Mouse (Mus musculus): ENCODE measurements at regions not wholly inside any gene's neighbourhood (a gene's known extent, or its start where the extent isn't known, plus 50 kb on each side); places are given as distances from the start of the nearest gene placed in this dataset.

DNA sequence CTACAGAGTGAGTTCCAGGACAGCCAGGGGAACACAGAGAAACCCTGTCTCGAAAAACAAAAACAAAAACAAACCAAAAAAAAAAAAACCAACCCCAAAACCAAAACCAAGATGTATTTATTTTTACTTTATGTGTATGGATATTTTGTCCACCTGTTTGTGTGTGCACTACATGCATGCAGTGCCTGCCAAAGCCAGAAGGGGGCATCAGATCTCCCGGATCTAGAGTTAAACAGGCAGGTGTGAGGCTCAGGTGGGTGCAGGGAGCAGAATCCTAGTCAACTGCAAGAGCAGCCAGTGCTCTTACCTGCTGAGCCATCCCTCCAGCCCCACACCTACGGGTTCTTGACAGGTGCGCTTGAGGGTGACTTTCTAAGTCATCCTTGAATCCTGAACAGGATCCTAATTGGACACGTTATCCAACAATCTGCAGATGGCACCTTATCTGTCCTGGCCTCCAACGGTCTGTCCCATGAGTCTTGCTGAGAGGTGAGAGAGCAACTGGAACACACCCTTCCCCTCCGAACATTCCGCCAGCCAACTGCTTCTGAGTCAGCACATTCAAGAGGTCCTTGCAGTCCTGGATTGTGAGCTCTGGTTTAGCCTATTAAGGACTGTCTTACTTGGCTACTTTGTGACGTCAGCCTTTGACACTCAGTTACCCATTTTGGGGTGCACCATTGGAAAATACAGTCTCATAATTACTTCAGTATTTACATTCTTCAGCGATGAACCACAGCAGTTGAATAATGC lies 95.4 kb upstream of the Slc38a4 start:
- DNase-seq (ENCODE audit: low spot score) (no peak), ATAC-seq (peak; percentile 33; the same call in 1 of the 2 replicates)
- H3K9ac ChIP-seq (replicated peaks; ENCODE audit: low read depth): no peak overlapping the region
- H3K4me3 ChIP-seq (ENCODE audit: low read depth, low read length): no peak overlapping the region
- no peak overlapping the region for H3K4me2 ChIP-seq (replicated peaks; ENCODE audit: low read depth, low read length)
- no peaks in the 10 kb centered on the region for H3K4me1 ChIP-seq (ENCODE audit: insufficient read depth, low read depth, low read length)
- no peaks in the 10 kb centered on the region for H3K36me3 ChIP-seq (ENCODE audit: insufficient read depth, low read length)
- TF ChIP-seq EP300 (IDR thresholded peaks at IDR 0.05) (no peak), CTCF (IDR thresholded peaks at IDR 0.05) (peak; percentile 26)
- WGBS: 76% methylated on average over 10 of the region's 10 CpGs
- H3K27ac ChIP-seq (ENCODE audit: low read length): no peak overlapping the region
- no peaks in the 10 kb centered on the region for H3K9me3 ChIP-seq (ENCODE audit: low read length)
- no peaks in the 10 kb centered on the region for H3K27me3 ChIP-seq (replicated peaks; ENCODE audit: insufficient read depth, low read length)

GRCm38 (mm10) chr15:97141958-97142357 lies 86.2 kb upstream of the Slc38a4 start:
- no peak for TF ChIP-seq CTCF (IDR thresholded peaks at IDR 0.05)
- no peak for TF ChIP-seq EP300 (IDR thresholded peaks at IDR 0.05)
- H3K27ac ChIP-seq (ENCODE audit: low read length): no peak overlapping the region
- no peaks in the 10 kb centered on the region for H3K36me3 ChIP-seq (ENCODE audit: insufficient read depth, low read length)
- no peak for ATAC-seq
- no peaks in the 10 kb centered on the region for H3K4me1 ChIP-seq (ENCODE audit: insufficient read depth, low read depth, low read length)
- no peak overlapping the region for H3K4me2 ChIP-seq (replicated peaks; ENCODE audit: low read depth, low read length)
- H3K9ac ChIP-seq (replicated peaks; ENCODE audit: low read depth): no peak overlapping the region
- 83% methylated on average over 2 of the region's 2 CpGs for WGBS
- no peaks in the 10 kb centered on the region for H3K27me3 ChIP-seq (replicated peaks; ENCODE audit: insufficient read depth, low read length)
- H3K4me3 ChIP-seq (ENCODE audit: low read depth, low read length): no peak overlapping the region
- H3K9me3 ChIP-seq (ENCODE audit: low read length): no peaks in the 10 kb centered on the region
- no peak for DNase-seq (ENCODE audit: low spot score)

GRCm38 (mm10) chr15:97138265-97138664 lies 82.5 kb upstream of the Slc38a4 start:
- Histone ChIP-seq H3K27ac (ENCODE audit: low read length) (no peak overlapping the region), H3K4me3 (ENCODE audit: low read depth, low read length) (no peak overlapping the region), H3K9ac (replicated peaks; ENCODE audit: low read depth) (no peak overlapping the region), H3K4me1 (ENCODE audit: insufficient read depth, low read depth, low read length) (no peaks in the 10 kb centered on the region), H3K27me3 (replicated peaks; ENCODE audit: insufficient read depth, low read length) (no peaks in the 10 kb centered on the region), H3K9me3 (ENCODE audit: low read length) (no peaks in the 10 kb centered on the region), H3K36me3 (ENCODE audit: insufficient read depth, low read length) (no peaks in the 10 kb centered on the region), H3K4me2 (replicated peaks; ENCODE audit: low read depth, low read length) (no peak overlapping the region)
- DNase-seq (ENCODE audit: low spot score) (no peak), ATAC-seq (no peak)
- WGBS: 79% methylated on average over 3 of the region's 3 CpGs
- TF ChIP-seq CTCF (IDR thresholded peaks at IDR 0.05): no peak
- TF ChIP-seq EP300 (IDR thresholded peaks at IDR 0.05): no peak

- peak; percentile 91 for DNase-seq (ENCODE audit: low spot score)
- Histone ChIP-seq H3K4me3 (ENCODE audit: low read depth, low read length) (no peak overlapping the region), H3K4me2 (replicated peaks; ENCODE audit: low read depth, low read length) (no peak overlapping the region), H3K27ac (ENCODE audit: low read length) (no peak overlapping the region), H3K9me3 (ENCODE audit: low read length) (no peaks in the 10 kb centered on the region), H3K27me3 (replicated peaks; ENCODE audit: insufficient read depth, low read length) (no peaks in the 10 kb centered on the region), H3K4me1 (ENCODE audit: insufficient read depth, low read depth, low read length) (no peaks in the 10 kb centered on the region), H3K36me3 (ENCODE audit: insufficient read depth, low read length) (no peaks in the 10 kb centered on the region), H3K9ac (replicated peaks; ENCODE audit: low read depth) (no peak overlapping the region)
- TF ChIP-seq CTCF (IDR thresholded peaks at IDR 0.05) (peak; percentile 89), EP300 (IDR thresholded peaks at IDR 0.05) (no peak)
- 5% methylated on average over 11 of the region's 11 CpGs for WGBS
- no peak for ATAC-seq
These were observed 79.5 kb upstream of the Slc38a4 start for GRCm38 (mm10) chr15:97135291-97135690.

- H3K9me3 ChIP-seq (ENCODE audit: low read length): no peaks in the 10 kb centered on the region
- no peaks in the 10 kb centered on the region for H3K36me3 ChIP-seq (ENCODE audit: insufficient read depth, low read length)
- no peak overlapping the region for H3K27ac ChIP-seq (ENCODE audit: low read length)
- WGBS: 82% methylated on average over 8 of the region's 8 CpGs
- H3K27me3 ChIP-seq (replicated peaks; ENCODE audit: insufficient read depth, low read length): no peaks in the 10 kb centered on the region
- no peak overlapping the region for H3K4me2 ChIP-seq (replicated peaks; ENCODE audit: low read depth, low read length)
- H3K4me1 ChIP-seq (ENCODE audit: insufficient read depth, low read depth, low read length): no peaks in the 10 kb centered on the region
- DNase-seq (ENCODE audit: low spot score) (no peak), ATAC-seq (no peak)
- H3K9ac ChIP-seq (replicated peaks; ENCODE audit: low read depth): no peak overlapping the region
- H3K4me3 ChIP-seq (ENCODE audit: low read depth, low read length): no peak overlapping the region
- TF ChIP-seq CTCF (IDR thresholded peaks at IDR 0.05) (no peak), EP300 (IDR thresholded peaks at IDR 0.05) (no peak)
These were observed 72.0 kb upstream of the Slc38a4 start for GRCm38 (mm10) chr15:97127771-97128170.

- 81% methylated on average over 15 of the region's 15 CpGs for WGBS
These were observed 70.4 kb upstream of the Slc38a4 start for GRCm38 (mm10) chr15:97125836-97126822.

More at GRCm38 (mm10) chr15:97125836-97126822, 70.4 kb upstream of the Slc38a4 start:
- H3K4me1 ChIP-seq (ENCODE audit: insufficient read depth, low read depth, low read length): no peaks in the 10 kb centered on the region
- H3K27me3 ChIP-seq (replicated peaks; ENCODE audit: insufficient read depth, low read length): no peaks in the 10 kb centered on the region
- no peak overlapping the region for H3K27ac ChIP-seq (ENCODE audit: low read length)
- no peak overlapping the region for H3K9ac ChIP-seq (replicated peaks; ENCODE audit: low read depth)
- ATAC-seq (no peak), DNase-seq (ENCODE audit: low spot score) (no peak)
- H3K4me3 ChIP-seq (ENCODE audit: low read depth, low read length): no peak overlapping the region
- peak; percentile 26; the same call in 1 of the 2 replicates for TF ChIP-seq CTCF (IDR thresholded peaks at IDR 0.05)
- TF ChIP-seq EP300 (IDR thresholded peaks at IDR 0.05): no peak
- H3K9me3 ChIP-seq (ENCODE audit: low read length): no peaks in the 10 kb centered on the region
- no peak overlapping the region for H3K4me2 ChIP-seq (replicated peaks; ENCODE audit: low read depth, low read length)
- no peaks in the 10 kb centered on the region for H3K36me3 ChIP-seq (ENCODE audit: insufficient read depth, low read length)

Measured in lung, postnatal 0 days (tissue).